Mouse (Mus musculus) natural killer cell, adult 2 months (primary cell): ENCODE results near the gene Selenbp2.
"Not testable (repeated sequence)": the region's sequence is repeated elsewhere in the genome, so short reads cannot be mapped to it uniquely, and the experiment has no call there.

Experiments used
- DNase-seq, 2 experiments: peaks; one replicate each; pipeline ENCODE4 v3.0.0; 2022; ENCODE audit warnings: low spot score in 2 of 2

Gene Selenbp2

DNA sequence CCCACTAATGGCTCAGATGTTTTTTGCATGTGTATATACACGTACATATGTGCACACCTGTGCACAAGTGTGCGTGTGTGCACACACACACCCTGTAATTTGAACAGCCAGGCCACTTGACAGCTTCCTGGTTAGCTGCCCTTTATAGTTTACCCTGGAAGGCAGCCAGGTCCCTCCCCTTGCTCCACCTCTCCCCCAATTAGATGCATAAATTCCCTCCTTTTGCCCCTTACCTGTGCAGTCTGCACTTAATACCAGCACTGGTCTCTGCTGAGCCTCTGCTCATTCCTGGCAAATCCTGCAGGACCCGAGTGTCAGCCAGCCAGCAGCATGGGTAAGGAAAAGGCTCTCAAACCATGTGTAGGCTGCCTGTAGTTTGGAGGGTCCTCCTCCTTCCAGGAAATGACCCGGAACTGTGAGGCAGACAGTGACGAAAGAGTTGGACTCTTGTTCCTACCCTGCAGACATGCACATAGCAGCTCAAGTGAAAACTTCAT is at the start of gene Selenbp2:
TSS of gene Selenbp2 (plus strand) at position 228 of the 497 bp plus-strand sequence.
- no peak for DNase-seq

DNA sequence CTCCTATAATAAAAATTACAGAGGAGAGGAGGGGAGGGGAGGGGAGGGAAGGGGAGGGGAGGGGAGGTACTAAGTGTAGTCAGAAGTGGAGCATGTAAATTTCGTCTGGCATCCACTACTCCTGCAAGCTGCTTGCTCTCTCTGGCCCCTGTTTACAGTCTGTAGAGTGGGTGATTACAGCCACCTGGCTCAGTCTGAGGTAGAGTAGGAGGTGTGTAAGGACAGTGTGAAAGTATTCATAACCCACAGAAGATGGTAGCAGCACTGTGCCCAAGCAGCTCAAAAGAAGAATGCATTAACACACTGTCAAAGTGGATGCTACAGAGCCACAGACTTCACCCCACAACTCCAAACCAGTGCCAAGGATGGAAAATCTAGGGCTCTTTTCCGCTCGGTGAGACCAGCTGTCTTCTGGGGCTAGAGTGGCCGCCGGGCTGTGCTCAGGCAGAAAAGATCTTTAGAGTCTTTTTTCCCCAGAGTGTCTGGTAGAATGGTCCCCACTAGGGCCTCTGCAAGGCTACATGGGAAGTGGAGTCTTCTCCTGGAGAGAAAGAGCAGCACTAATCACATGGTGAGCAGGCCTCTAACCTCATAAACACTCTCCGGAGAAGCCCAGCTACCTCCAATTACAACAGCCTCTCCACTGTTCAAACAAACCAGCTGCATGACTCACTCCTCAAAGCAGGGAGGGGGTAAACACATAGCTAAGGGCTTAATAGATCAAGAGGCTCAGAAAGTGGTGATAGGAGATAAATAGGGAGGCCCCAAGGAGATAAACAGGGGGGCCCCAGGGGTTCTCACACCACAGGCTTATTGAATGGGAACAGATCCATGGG is 44.4 kb upstream of the Selenbp2 start:
- no peak for DNase-seq

DNA sequence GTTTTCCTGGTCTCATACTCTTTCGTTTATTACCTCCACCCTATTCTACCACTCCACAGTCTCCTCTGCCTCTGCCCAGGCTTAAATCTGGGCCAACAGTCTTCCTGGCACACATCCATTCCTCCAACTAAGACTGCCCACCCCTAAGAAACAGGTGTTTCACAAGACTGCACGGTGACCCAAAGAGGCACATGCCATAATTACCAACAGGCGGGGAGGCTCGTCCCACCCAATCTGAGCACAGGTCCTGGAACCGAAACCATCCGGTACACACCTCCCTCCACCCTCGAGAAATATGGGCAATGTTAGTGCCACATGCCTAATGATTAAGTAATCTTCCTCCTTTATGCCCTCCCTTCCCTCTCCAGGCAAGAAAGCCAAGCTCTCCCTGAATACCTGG is 42.9 kb upstream of the Selenbp2 start:
- DNase-seq: no peak

DNA sequence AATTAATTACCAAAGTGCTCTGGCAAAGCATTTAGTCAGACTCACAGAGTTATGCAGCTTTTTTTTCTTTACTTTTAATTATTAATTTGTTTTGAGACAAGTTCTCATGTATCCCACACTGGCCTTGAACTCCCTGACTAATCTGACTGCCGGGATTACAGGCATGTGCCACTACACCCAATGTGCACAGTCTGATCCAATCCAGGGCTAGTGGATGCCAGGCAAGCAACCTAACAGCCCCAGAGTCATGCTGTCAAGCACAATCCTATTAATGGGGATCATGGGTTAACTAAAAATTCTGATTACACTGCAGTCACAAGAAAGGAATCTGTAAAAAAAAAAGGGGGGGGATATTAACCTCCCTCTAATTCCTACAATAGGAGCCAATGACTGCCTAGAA is 39.4 kb upstream of the Selenbp2 start:
- DNase-seq: not testable (repeated sequence)

DNA sequence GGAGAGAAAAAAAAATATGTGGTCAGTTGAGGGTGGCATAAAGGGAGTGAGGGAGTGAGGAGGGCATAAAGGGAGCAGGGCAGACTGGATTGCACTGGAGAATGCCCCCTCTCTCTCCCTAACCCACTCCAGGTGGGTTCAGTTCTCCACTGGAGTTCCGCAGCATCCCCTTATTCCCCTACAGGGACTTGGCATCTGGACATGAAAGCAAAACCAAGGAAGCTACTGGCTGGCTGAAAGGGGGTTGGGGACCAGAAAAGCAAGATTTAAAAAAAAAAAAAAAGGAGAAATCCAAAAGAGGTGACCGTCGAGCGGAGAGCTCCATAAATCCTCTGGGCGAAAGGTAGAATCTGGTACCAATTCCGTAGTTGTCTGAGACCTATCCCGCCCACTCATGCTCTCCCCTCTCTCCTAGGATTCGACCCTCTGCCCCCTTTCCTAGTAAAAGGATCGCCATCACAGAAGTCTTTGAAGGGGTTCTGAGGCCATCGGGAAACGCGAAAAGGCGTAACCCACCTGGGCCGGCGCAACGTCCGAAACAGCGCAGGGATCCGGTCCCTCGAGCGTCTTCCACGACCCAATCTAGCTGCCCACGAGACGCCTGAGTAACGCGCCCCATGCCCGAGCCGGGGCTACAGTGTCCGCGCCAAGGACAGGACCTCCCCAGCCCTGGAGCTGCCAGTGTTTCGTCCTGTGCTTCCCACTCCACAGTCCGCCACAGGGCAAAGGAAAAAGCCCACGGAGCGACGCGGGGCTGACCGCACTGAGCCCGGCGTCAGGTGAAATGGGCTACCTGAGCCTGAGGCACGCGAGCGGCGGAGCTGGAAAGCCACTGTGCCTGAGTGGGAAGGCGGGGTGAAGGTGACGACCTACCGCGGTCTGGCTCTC is 35.3 kb upstream of the Selenbp2 start:
- not testable (repeated sequence) for DNase-seq

DNA sequence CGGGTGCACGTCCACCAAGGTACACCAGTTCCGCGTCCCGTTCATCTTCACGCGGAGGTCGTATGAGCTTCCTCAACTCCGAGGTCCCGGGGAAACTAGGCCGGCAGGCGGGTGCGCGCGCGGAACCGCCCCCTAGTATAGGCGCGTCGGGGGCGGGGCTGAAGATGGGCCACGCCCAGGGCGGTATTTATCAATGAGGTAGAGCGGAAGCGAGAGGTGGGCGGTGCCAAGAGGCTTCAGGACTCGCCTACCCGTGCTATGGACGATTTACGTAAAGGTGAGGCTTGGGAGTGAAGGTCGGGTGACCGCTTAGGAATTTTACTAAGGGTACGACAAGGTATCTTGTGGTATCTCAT is 34.6 kb upstream of the Selenbp2 start, which contains the start of gene Tuft1:
TSS of gene Tuft1 (minus strand) at position 133 of the 356 bp plus-strand sequence.
- peak; percentile 62 to 78 for DNase-seq

DNA sequence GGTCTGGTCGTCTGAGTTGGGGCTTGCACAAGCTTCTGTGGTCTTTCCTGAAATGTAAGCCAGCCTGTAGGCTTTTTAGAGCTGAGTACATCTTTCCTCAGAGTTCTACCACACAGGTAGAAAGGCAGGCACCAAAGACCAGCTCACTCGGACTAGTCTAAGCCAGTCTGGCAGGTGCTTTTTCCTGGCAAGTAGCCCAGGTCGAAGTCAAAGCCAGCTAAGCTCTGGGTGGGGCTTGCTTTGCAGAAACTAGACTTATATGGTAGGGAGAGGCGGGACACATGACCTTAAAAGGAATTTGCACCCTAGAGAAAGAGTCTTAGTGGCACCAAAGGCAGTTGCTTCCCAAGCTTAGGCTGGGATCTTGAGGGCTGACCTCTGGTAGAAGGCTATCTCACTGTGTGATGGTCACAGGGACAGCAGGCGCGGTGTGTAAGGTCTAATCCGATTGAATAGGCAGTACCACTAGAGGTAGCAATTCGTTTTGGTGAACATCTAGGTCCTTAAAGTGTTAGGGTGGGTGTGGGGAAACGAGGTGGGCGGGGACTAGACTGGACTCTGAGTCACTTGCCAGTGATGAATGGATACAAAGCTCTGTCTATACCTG is 34.1 kb upstream of the Selenbp2 start:
- DNase-seq: peak in 1 of 2 experiments; percentile 4

DNA sequence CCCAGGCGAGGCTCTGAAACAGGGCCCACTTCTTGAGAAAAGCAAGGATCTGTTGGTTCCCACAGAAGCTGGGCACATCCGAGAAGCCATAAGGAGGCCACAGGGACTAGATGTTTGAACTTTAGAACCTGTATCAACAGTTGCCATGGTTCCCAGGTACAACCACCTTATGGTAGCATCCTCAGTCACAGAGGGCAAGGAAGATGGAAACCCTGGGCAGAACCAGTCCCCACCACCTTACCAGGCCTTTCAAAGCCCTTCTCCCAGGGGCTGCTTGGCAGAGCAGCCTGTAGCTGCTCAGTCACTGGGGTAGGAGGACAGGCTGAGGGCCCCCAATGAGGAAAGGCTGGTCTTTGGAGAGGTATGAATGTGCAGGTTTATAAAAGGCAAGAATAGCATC is 32.5 kb upstream of the Selenbp2 start:
- not testable (repeated sequence) for DNase-seq

DNA sequence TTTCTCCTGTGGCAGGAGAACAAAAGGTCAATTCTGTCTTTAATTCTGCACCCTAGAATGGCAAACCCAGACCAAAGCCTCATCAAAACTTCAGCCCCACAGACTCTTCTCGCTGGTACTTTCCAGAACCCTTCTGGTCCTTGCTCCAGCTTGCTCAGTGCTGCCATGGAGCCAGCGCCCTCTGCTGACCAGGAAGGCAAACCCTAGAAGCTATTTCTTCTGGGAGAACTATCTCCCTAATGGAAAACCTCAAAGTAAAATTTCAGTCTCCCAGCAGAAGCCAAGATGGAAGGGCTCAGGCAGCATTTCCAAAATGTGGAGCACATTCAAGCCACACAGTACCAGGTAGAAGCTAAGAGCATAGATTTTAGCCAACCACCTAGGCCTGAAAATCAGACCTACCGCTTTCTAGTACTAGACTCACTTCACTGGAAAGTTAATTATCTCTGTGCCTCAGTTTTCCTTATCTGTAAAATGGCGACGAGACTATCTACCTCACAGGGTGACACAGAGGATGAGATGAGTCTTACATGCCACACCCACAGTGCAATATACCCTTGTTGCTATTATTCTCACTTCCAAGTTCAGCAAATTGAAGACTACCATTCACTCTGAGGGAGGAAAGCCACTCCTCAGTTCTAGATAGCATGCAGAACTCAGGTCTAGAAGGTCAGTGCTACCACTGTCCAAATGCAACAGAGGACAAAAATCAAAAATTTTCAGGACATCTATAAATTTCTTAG is 28.1 kb upstream of the Selenbp2 start:
- not testable (repeated sequence) for DNase-seq

DNA sequence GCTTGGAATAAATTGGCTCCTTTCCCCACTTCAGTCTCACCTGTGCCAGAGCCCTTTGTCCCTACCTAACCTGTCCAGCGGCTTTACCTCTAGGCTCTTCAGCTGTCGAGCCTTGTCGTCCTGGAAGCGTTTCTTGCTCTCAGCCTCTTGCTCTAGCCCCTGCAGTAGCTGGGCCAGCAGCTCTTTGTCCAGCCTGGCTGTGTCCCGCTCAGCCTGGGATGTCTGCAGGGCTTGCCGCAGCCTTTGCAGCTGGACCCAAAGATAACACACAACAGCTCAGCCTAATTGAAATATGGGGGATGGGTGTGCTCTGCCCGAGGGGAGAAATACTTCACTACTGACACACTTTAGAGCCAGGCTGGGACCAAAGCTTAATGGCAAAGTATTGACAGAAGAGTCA is 27.5 kb upstream of the Selenbp2 start:
- DNase-seq: not testable (repeated sequence)

DNA sequence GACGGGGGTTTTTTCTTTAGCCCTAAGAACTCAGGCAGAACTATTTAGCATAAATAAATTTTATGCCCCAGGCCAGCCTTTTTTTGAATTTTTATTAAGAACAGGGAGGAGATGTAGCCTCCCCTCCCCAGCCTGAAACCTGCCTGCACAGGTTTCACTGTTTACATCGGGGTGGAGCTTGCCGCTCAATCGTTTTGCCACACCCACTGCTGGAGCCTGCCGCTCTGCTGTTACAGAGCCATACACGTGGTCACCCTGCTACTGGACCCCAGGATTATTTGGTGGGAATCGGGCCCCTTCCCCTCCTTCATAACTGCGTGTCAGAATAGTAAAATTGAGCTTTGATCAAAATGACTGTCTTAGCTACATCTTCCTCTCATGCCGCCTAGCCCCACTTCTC is 18.3 kb upstream of the Selenbp2 start:
- DNase-seq: not testable (repeated sequence)

DNA sequence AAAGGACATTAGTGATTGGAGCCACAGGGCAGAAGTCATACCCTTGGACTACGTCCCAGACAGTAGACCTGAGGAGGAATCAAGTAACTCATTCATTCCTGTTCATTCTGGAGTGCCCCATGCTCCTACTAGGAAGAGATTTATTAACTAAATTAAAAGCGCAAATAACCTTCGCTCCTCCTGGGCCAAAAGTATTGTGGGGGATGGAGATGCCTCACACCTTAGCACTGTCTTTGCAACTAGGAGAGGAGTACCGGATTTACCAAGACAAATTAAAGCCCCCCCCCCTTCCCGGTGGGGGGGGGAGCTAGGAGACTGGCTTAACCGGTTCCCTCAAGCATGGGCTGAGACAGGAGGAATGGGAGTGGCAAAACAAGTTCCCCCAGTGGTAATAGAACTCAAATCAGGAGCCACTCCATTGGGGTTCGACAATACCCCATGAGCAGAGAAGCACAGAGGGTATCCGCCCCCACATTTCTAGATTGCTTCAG is 14.0 kb upstream of the Selenbp2 start:
- no peak for DNase-seq

DNA sequence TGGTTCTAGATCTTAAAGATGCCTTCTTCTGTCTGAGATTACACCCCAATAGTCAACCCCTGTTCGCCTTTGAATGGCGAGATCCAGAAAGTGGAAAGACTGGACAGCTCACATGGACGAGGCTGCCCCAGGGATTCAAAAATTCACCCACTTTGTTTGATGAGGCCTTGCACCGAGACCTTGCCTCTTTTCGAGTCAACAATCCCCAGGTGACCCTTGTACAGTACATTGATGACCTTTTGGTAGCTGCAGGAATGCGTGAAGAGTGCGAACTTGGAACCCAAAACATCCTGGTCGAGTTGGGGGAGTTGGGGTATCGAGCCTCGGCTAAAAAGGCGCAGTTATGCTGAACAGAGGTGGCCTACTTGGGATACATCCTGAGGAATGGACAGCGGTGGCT is 13.3 kb upstream of the Selenbp2 start:
- DNase-seq: not testable (repeated sequence)

DNA sequence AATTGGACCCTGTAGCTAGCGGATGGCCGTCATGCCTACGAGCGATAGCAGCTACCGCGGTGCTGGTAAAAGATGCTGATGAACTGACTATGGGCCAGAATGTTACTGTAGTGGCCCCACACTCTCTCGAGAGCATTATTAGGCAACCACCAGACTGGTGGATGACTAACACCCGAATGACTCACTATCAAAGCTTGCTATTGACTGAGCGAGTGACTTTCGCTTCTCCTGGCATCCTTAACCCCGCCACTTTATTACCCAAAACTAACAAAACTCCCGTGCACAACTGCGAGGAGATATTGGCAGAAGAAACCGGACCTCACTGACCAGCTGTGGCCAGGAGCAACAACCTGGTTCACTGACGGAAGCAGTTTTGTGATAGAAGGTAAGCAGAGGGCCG is 12.6 kb upstream of the Selenbp2 start:
- no peak for DNase-seq

DNA sequence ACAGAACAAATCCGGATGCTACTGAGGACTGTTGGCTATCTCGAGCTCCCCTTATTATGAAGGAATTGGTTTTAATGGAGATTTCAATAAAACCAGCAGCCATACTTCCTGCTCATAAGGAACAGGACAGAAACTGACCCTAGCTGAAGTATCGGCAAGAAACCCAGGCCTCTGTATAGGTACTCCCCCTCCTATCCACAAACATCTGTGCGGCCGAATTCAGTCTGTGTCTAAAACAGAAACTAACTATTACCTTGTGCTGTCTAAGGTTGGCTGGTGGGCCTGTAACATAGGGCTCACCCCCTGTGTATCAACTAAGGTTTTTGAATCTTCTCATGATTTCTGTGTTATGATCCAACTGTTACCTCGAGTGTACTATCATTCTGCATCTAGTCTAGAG is 9.7 kb upstream of the Selenbp2 start:
- no peak for DNase-seq

DNA sequence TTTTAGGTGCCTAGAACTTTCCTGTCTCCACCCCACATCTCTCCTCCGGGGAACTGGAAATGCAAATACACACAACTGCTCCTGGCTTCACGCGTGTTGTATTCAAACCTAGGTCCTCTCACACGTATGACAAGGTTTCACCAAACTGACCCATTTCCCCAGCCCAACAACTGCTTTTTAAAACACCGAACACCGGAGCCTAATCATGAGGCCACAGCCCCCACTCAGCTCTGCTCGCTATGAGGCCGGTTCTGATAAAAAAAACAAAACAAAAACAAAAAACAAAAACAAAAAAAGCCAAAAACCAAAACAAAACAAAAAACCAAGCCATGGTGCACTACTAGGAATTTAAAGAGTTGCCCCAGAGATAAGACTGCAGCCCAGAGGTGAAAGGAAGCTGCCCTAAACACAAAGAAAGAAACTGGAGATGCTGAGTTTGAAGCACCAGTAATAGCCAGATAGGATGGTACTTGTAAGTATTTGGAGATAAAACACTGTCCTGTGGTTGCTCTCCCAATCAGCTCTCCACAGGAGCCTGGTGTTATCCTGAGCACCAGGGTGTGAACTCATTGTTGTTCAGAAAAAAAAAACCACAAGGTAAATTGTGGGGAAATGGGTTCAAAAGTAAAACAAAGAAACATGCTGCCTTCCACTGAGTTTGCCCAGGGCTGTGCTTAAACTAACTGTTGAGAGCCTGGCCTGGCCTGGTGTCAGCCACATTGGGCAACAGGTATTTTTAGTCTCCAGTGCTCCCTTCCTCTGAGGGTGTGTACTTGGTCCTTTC is 7.2 kb upstream of the Selenbp2 start:
- DNase-seq: not testable (repeated sequence)

DNA sequence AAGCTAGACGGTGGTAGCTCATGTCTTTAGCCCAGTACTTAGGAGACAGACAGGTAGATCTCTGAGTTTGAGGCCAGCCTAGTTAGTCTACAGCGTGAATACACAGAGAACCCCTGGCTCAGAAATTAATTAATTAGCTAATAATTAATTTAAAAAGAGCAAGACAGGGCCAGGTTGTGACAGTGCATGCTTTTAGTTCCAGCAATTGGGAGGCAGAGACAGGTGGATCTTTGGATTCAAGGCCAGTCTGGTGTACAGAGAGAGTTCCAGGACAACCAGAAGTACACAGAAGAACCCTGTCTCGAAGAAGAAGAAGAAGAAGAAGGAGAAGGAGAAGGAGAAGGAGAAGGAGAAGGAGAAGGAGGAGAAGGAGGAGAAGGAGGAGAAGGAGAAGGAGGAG is 4.7 kb upstream of the Selenbp2 start:
- DNase-seq: not testable (repeated sequence)

DNA sequence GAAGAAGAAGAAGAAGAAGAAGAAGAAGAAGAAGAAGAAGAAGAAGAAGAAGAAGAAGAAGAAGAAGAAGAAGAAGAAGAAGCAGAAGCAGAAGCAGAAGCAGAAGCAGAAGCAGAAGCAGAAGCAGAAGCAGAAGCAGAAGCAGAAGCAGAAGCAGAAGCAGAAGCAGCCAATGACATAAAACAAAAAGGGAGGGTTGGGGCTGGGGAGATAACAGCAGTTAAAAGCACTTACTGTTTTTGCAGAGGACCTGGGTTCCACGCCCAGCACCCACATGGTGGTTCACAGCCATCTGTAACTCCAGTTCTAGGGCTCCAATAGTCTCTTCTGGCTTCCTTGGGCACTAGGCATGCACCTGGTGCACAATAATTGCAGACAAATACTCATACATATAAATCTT is 4.2 kb upstream of the Selenbp2 start:
- not testable (repeated sequence) for DNase-seq

DNA sequence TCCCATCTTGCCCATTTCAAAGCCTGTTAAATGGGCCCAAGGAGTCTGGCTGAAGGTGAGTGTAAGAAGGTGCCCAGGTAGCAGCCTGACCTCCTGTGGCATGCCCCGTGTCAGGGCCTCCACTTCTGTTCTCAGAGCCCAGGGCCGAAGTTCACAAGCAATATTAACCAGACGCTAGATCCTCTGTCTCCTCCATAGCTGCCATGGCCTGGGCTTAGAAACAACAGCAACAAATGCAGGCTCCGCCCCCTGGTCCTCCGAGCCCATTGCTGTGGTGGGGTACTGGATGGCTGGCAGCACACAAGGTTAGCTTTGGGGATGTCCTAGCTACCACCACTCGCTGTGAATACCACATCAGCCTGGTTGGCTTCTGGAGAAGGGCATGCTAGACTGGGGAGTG is 3.2 kb upstream of the Selenbp2 start:
- DNase-seq: not testable (repeated sequence)

DNA sequence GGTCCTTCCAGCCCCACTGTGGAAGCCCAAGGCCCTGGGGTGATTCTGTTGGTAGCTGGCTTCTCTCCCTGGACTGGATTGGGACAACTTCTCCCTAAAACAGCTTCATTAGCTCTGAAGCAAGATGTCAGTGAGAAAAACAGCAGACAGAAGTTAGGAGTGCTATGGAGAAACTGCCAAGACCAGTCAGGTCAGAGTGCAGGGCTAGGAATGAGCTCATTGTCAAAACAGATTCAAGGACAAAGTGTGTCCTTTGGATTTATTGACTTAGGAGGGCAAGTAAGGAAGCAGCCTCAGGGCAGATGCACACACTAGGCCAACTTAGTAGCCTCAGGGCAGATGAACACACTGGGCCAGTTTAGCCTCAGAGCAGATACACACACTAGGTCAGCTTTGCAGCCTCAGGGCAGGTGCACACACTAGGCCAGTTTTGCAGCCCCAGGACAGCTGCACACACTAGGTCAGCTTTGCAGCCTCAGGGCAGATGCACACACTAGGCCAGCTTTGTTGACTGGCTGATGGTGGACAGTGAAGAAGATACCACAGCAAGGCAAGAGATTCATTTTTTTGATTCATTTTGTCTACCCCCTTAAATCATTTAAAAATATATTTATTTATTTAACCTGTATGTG is 2.6 kb upstream of the Selenbp2 start:
- DNase-seq: no peak
